Mouse (Mus musculus): Measurements from ENCODE around the gene Snrpd3. TPM values are rescaled to one million over a fixed set of nuclear protein-coding genes. Genes with fewer than 3 reads are reported as not detected.
"Not testable (repeated sequence)": the region's sequence is repeated elsewhere in the genome, so short reads cannot be mapped to it uniquely, and the experiment has no call there.

Snrpd3 gene
- total RNA-seq, 2 experiments from 2014 or later, result 96.2 to 103 TPM

DNA sequence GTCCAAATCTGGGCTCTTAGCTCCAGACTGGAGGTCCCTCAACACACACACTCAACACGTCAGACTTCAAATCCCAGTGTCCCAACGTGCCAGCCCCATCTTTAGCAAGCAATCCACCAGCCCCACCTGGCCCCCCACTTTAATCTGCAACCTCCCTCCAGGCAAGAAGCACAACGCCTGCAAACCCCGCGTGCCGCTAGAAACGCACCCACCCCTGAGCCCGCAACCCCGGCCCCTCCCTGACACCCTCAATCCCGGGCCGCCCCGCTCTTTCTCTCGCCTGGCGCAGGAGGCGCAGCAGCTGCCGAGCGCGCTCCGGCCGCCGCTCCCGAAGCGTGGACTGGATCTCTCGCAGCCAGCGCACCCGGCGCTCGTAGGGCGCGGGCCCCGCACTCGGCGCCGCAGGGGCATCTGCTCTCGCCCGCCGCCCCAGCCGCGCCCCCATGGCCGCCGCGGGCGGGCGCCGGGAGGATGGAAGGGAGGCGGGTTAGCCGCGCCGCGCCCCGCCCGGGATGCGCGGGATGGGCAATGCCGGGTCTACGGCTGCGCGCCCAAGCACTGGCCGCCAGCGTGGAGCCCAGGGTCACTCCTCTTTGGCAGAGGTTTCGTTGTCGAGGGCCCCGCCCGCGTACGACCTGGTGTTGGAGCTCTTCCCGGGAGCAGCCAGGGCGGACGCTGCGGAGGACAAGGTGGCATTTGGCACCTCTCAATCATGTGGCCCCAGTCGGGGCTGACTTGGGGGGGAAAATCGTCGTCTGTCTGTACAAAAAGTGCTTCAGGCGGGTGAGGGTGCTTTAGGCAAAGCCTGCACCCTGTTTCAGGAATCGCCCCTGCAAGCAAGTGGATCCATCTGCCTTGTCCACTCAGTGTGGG is 42.6 kb downstream of the Snrpd3 start, which contains the start of gene Lrrc75b:
TSS of gene Lrrc75b (minus strand) at position 655 of the 873 bp plus-strand sequence.
- intact Hi-C loops (cut with DNase I), result no loop called here
- DNase-seq (ENCODE audit: extremely low spot score in 1 of 2, low spot score in 2 of 2), result peak in 1 of 2 experiments; percentile 69

DNA sequence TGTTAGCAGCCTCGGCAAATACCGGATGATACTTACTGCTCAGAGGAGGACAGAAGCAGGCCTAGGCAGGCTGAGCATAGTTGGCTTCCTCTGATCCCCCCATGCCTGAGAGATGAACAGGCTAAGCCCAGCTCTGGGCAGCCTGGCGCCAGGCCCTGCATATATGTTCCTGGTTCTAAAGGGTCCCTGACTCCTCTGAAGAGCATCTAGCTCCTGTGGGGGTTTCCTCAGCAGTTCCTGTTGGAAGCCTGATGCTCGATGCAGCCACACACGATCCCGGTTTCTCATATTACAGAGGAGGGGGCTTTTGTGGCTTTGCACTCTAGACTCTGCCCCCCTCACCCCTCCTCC is 43.2 kb downstream of the Snrpd3 start:
- intact Hi-C loops (cut with DNase I), result no loop called here
- DNase-seq (ENCODE audit: extremely low spot score in 1 of 2, low spot score in 2 of 2), result no peak

DNA sequence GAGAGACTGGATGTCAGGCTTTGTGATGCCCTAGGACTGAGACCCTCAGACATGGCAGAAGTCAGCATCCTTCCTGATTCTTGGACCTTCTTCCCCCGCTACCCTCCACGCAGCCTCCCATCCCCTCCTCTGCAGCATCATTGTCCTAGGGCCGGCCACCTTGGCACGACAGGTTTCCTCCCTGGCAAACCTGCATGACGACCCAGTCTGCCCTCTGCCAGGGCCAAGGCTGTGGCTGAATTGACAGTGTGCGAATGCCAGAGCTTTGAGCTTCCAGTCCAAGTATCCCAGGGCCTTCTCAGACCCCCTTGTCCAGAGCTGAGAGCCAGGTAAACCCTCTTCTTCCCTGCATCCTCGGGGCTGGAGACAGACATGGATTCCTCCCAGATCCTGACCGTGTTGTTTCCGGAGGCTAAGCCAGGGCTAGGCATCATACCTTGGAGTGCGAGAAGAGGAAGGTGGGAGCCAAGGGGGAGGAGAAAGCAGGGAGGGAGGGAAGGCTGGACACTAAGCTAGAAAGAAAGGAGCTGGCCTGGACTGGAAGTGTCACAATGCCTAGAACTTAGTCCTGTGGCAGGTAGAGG is 43.8 kb downstream of the Snrpd3 start, which contains the start of gene Ggt1:
TSS of gene Ggt1 (plus strand) at position 534 of the 584 bp plus-strand sequence.
- intact Hi-C loops (cut with DNase I), result no loop called here
- no peak for DNase-seq (ENCODE audit: extremely low spot score in 1 of 2, low spot score in 2 of 2)

DNA sequence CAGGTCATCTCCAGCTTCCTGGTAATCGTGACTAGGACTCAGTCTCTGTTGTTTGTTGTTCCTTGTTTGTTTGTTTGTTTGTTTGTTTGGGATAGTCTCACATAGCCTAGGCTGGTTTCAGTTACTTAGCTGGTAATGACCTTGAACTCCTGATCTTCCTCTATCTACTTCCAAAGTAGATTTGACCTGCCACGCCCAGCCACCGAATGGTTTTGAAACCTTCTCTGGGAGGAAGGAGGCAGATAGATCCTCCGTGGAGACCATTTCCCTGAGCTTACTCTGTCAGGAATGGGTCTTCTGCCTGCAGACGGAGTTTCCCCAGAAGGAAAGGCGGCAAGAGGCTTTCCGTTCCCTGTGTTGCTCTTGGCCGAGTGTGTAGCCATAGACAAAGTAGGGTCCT is 45.2 kb downstream of the Snrpd3 start:
- intact Hi-C loops (cut with DNase I), result no loop called here
- no peak for DNase-seq (ENCODE audit: extremely low spot score in 1 of 2, low spot score in 2 of 2)

DNA sequence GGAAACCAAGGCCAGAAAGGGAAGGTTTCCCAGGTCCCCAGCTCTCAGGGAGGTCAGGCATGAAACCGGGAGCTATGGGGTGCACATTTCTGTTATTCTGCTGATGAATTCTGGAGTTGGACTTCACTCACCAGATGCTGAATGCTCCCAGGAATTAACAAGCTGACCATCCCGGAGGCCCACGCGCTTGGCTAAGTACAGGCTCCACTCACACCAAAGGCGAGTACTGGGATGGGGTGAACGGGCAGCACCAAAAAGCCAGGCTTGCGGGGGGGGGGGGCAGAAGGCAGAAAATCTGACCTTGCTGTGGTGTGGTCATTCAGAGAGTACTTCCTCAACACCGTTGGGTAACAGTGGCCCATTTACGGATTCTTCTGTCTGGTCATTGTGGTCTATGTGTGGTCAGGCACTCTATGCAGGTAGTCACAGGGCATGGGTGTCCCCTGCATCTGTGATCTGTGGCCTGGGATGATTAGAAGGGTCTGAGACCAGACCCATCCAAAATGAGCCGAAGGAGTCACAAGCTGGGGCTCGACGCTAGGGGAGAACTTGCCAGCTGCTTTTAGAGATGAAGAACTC is 47.4 kb downstream of the Snrpd3 start:
- DNase-seq (ENCODE audit: extremely low spot score in 1 of 2, low spot score in 2 of 2), result no peak
- intact Hi-C loops (cut with DNase I), result no loop called here

DNA sequence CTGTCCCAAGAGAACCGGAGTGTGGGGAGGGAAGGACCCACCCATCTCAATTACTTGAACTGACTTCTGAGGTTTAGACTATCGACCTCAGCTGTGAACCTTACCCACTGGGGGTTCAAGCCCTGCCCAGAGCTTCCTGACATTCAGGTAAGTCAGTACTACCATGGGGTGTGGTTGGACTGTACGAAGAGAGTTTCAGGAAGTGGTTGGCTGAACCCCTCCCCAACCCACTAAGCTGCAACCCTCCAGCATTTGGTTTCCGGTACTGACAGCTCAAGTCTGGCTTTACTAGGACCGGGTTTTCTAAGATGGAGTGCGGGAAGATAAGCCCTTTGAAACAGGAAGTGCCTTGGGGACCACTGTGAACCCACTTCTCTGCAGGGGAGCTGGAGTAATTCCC is 48.1 kb downstream of the Snrpd3 start:
- no peak for DNase-seq (ENCODE audit: extremely low spot score in 1 of 2, low spot score in 2 of 2)
- intact Hi-C loops (cut with DNase I), result no loop called here

DNA sequence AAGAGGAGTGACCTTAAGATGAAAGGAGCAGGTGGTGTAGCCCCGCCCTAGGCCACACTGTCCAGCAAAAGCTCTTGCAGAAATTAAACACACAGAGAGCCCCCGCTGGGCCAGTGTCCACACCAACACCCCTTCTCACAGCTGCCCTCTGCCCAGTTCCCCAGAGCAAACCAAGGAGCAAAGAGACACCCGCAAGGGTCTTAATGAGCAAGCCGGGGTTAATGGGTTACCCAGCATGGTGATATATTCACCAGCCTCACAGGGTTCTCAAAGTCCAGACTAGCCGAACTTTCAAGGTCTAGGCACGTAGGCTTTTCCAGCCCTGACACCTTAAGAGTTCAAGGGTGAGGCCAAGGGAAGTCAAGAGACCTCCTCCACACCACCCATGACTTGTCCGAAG is 48.6 kb downstream of the Snrpd3 start:
- intact Hi-C loops (cut with DNase I), result no loop called here
- DNase-seq (ENCODE audit: extremely low spot score in 1 of 2, low spot score in 2 of 2), result no peak

DNA sequence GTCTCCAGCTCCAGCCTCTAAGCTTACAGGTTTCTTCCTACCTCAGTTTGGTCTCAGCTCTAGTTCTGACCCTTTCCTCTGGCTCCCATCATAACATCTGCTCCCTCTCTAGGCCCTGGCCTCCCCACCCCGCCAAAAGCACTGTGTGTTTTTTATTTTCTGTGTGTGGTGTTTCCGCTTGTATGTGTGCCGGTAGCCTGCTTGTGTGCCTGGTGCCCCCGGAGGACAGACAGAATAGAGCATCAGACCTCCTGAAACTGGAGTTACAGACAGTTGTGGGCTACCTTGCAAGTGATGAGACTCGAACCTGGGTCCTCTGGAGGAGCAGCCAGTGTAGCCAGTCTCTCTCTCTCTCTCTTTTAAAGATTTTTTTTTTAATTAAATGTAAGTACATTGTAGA is 49.0 kb downstream of the Snrpd3 start:
- intact Hi-C loops (cut with DNase I), result no loop called here

DNA sequence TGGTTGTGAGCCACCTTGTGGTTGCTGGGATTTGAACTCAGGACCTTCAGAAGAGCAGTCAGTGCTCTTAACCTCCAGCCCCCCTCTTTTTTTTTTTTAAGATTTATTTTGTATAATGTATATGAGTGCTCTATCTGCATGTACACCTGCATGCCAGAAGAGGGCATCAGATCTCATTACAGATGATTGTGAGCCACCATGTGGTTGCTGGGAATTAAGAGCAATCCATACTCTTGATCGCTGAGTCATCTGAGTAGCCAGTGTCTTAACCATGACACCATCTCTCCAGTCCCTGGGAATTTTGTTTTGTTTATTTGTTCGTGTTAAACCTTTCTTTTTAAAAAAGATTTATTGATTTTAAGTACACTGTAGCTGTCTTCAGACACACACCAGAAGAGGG is 49.4 kb downstream of the Snrpd3 start:
- intact Hi-C loops (cut with DNase I); DNase-seq (ENCODE audit: extremely low spot score in 1 of 2, low spot score in 2 of 2): not testable (repeated sequence)

More for the DNA sequence above, 49.0 kb downstream of the Snrpd3 start:
- DNase-seq (ENCODE audit: extremely low spot score in 1 of 2, low spot score in 2 of 2), result no peak

DNA sequence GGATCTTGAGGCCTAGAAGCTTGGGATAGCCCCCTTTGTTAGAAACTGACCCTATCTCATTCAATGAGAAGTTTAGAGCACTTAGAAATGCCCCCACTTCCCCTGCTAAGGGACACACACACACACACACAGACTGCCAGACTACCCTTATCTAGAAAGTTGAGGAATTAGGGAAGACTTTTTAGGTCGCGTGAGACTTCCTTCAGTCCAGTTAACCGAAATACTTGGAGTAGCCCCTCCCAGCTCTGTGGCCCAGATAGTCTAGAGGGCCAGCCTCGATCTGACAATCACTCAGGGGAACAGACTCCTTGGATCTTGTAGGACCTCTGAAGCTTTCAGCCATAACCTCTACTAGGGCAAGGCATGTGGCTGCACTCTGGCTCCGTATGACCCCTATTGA is 50.7 kb downstream of the Snrpd3 start:
- intact Hi-C loops (cut with DNase I), result no loop called here
- DNase-seq (ENCODE audit: extremely low spot score in 1 of 2, low spot score in 2 of 2), result no peak

DNA sequence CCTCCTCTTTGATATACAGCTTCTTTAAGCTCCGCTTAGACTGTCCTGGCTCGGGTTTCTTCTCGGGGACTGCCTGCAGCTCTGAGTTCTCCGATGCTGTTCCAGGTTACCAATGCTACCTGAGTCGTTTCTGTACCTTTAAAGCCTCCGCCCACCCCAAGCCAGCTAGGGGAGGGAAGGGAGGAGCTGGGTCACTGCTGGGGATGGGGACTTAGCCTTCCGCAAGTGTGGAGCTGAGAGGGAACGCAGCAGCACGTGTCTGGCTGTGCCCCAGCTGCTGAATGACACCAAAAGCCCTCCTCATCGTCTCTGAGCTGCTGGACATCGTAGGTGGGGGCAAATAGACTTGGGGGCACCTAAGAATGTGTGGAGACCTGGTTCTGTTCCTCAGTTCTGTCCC is 51.1 kb downstream of the Snrpd3 start:
- intact Hi-C loops (cut with DNase I), result no loop called here
- peak in 1 of 2 experiments; percentile 20 for DNase-seq (ENCODE audit: extremely low spot score in 1 of 2, low spot score in 2 of 2)

DNA sequence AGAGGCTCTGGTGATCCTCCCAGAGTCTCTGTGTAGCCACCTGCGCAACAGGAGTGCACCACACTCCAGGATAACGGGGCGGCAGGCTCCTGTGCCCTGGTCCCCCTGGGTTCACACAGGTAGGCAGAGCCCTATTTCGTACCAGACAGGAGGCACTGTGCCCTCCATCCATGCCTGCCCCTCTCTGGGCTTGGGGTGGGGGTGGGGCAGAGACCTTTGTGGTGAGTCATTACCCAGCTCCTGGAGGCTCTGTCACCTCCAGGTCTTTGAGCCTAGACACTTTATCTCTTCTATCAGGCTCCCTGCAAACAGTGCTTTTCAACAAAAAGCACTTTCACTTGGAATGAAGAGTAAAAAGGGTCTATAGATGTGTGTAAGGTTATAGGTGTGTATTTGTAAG is 51.5 kb downstream of the Snrpd3 start:
- intact Hi-C loops (cut with DNase I), result no loop called here
- peak in 1 of 2 experiments; percentile 12 for DNase-seq (ENCODE audit: extremely low spot score in 1 of 2, low spot score in 2 of 2)

DNA sequence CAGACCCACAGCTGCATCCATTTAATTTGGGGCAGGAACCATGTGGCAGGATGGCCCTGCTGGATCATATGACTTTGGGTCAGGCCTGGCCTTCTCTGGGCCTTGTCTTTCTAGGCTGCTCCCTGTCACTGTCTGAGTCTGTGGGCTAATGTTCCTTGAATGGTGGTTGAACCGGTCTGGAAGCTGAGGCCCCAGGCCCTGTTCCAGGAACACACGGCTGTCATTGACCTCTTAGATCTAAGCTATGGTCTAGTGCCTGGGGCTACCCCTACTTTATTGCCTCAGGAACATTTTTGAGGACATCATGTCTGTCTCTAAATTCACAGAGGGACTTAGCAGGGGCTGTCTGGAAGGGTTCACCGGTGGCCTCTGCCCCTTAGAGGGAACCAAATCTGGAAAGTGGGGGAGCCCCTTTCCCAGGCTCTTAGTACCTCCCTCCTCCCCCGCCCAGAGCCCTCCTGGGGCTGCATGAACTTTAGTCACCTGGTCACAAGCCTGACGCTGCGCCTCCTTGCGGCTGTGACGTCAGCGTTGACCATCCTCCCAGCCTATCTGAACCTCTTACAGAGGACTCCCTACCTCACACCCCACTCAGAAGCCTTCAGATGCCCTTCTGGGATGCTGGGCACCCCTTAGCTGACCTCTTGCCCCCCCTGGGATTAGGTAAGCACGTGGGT is 53.8 kb downstream of the Snrpd3 start:
- intact Hi-C loops (cut with DNase I), result no loop called here
- DNase-seq (ENCODE audit: extremely low spot score in 1 of 2, low spot score in 2 of 2), result peak in 1 of 2 experiments; percentile 56

DNA sequence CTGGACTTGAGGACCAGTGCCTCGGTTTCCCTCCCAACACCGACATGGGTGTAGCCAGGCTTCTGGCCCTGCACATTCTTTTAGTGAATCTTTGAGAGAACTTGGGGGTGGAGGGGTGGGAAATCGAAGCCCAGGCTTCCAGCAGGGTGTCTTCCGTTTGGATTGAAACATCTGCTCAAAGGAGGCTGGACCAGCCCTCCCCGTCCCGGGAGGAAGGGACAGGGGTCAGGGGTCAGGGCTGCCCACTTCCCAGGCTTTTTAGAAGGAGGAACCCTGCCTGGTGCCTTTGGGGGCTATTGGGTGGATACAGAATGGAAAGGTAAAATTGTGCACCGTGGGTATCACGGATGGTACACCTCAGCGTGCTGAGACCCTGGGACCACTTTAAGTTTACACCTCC is 54.6 kb downstream of the Snrpd3 start:
- DNase-seq (ENCODE audit: extremely low spot score in 1 of 2, low spot score in 2 of 2), result peak in 1 of 2 experiments; percentile 79
- intact Hi-C loops (cut with DNase I), result no loop called here

DNA sequence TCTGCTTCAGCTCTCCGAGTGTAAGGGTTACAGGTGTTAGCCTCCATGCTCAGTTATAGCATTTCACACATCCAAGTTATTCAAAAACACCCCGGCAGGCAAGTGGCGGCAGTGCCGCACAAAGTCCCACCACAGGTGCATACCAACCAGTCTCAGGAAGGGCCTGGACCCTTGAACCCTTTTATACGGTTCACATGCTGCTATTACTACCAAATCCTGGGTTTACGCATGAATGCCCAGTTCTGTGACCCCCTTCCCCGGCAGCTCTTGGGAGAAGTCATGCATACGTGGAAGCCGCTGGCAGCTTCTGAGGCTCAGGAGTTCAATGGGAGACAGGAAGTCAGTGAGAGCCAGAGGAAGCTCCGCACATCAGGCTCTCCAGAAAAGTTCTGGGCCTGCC is 55.8 kb downstream of the Snrpd3 start:
- DNase-seq (ENCODE audit: extremely low spot score in 1 of 2, low spot score in 2 of 2), result no peak

DNA sequence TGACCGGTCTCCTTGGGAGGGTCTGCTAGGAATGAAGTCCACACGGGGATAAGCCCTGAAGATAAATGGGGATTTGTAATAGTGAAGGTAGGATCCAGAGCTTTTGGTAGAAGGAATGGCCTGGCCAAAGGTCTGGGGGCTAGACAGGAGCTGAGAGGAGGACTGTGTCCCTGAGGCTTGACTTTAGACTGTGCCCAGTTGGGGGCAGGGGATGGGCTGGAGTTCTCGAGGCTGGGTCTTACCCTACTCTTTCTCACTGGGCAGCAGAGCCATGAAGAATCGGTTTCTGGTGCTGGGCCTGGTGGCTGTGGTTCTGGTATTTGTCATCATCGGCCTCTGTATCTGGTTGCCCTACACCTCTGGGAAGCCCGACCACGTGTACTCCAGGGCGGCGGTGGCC is 56.6 kb downstream of the Snrpd3 start:
- no peak for DNase-seq (ENCODE audit: extremely low spot score in 1 of 2, low spot score in 2 of 2)
- intact Hi-C loops (cut with DNase I), result no loop called here

More for the DNA sequence above, 55.8 kb downstream of the Snrpd3 start:
- intact Hi-C loops (cut with DNase I), result no loop called here

DNA sequence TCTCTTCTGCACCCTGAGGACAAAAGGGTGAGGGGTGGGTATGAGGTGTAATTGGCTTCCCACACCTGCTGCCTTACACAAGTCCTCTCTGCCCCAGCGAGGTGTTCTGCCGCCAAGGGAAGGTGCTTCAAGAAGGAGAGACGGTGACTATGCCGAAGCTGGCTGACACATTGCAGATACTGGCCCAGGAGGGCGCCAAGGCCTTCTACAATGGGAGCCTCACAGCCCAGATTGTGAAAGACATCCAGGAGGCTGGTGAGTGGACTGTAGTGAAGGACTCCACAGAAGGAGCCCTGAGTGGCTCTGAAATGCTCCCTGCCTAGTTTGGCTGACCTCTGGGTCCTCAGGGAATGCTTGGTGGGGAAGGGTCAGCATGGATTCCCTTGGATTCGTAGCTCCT is 61.8 kb downstream of the Snrpd3 start:
- DNase-seq (ENCODE audit: extremely low spot score in 1 of 2, low spot score in 2 of 2), result no peak
- intact Hi-C loops (cut with DNase I), result no loop called here

DNA sequence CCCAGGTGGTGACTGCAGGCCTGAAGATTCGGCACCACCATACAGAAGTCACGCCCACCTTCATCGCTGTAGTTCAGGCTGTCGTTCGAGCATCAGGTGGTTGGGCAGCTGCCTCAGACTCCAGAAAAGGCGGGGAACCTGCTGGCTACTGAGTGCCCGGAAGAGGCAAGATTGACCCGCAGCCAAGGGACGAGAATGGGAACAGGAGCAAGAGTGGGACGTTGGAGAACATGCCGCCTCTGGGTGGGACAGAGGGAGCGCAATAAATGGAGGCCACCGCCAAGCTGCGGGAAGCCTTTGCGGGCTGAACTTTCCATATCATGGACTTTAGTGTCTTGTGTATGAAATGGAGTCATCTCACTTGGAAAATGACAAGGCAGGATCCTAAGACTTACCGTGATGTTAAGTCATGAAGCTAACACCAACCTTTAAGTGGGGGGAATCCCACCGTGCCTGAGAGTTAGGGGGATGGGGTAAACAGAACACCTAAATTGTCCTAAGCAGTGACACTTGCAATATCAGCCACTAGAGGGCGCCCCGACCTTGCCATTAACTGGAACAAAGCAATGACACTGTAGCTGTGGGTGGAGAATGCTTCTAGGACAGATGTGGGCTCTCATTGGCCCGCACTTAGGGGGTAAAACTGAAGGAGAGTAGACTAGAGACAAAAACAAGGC is 68.7 kb downstream of the Snrpd3 start:
- DNase-seq (ENCODE audit: extremely low spot score in 1 of 2, low spot score in 2 of 2), result peak; percentile 87
- intact Hi-C loops (cut with DNase I), result loop anchor here (5.0 kb wide), 4 partner anchors 51 to 366 kb away; partner anchors contain the start of gene Gm5134

DNA sequence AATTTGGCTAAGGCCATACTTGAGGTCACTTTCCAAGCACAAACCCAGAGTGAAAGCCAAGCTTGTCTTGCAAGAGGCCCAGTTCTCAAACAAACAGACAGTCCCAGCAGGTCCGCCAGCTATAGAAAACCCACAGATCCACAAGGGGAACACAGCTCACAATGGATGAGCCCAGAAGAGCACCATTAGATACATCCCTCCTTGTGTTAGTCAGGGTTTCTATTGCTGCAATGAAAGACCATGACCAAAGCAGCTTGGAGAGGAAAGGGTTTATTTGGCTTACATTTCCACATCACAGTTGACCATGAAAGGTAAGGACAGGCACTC is 69.2 kb downstream of the Snrpd3 start:
- intact Hi-C loops (cut with DNase I), result loop anchor here (5.0 kb wide), 4 partner anchors 51 to 366 kb away; partner anchors contain the start of gene Gm5134
- no peak for DNase-seq (ENCODE audit: extremely low spot score in 1 of 2, low spot score in 2 of 2)
